Comparison of ENCODE assay signal across 1 mouse cellular context in the genomic region with DNA sequence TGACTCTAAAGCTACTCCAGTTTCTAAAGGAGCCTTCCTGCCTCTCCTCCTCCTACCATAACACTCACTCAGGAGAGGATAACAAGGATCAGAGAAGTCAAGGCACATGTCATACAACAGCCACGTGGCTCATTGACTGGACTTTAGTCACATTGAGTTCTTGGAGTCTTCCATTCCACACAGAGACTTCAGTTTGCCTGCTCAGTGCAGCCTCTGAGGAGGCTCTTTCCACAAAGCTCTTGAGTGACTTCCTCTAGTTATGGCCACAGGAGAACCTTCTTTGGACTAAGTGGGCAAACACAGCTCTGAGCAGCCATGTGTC.
A peak's percentile ranks its signal among the peaks of the same experiment; 100 is the strongest.
TF ChIP-seq lines count a peak whose summit lies in the region.

No protein-coding gene starts in this region.

TF ChIP-seq in MEL, 35 proteins besides CTCF, POLR2A, EP300 and RAD21:
- TF ChIP-seq MXI1 (IDR thresholded peaks at IDR 0.05; ENCODE audit: low read depth, low read length): 0 out of 2 replicates have a peak, but pooled peaks have one; percentile 35
- peak; percentile 66 for TF ChIP-seq MYC (IDR thresholded peaks at IDR 0.05; ENCODE audit: low read depth, low read length)
- peak; percentile 78 for TF ChIP-seq MAX (IDR thresholded peaks at IDR 0.05; ENCODE audit: low read length)
